Mouse (Mus musculus): ENCODE data around the gene Srsf2. TPM values are rescaled to one million over a fixed set of nuclear protein-coding genes. Genes with fewer than 3 reads are reported as not detected.

Srsf2 gene
- polyA plus RNA-seq, 1 experiment from 2014 or later = 663 TPM

DNA sequence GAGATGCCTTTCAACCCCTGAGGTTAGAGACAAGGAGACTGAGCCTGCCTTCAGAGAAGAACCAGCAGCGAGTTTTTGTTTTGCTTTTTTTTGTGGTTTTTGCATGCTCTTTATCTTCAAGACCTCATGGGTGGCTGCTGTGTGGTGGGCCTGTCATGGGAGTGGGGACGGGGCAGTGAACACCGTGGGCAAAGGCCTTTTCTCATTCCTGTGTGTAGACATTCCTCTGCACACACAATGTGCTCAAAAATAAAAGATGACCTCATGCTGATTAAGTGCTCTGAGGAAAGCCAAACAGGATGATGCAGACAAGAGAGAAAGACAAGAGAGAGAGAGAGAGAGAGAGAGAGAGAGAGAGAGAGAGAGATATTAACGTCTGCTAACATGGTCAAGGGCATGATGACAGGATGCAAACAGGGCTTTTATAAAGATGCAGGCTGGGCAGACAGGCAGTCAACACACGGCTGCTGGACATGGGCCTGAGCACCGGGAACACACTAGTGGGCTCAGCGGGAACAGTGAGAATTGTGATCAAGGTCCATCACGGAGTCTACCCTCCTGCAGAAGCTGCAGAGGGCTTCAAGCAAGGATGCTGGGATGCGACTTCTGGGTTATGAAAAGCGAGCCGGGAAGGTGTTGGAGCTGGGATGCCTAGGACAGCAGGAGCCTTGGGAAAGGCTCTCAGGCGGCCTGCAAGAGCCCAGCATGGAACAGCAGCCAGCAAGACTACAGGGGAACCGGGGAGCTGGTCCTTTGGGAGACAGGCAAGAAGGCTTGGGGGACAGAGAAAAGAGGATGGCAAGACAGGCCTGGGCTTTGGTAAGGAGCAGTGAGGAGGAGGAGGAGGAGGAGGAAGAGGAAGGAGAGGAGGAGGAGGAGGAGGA lies 31.6 kb downstream of the Srsf2 start:
- 69% methylated on average over 13 of the region's 13 CpGs for WGBS
- Histone ChIP-seq H3K27ac (replicated peaks; ENCODE audit: low read depth, low read length) (no peak overlapping the region), H3K4me2 (ENCODE audit: low read depth, low read length) (no peak overlapping the region), H3K4me3 (ENCODE audit: low read depth, low read length) (no peak overlapping the region), H3K4me1 (ENCODE audit: control insufficient read depth, insufficient read depth, low read length) (peaks cover 4% of the 10 kb centered on the region; the same call in 1 of the 2 replicates), H3K27me3 (replicated peaks; ENCODE audit: control insufficient read depth, insufficient read depth, low read length) (no peaks in the 10 kb centered on the region), H3K9ac (ENCODE audit: low read depth, low read length) (no peak overlapping the region), H3K36me3 (ENCODE audit: control insufficient read depth, insufficient read depth, low read length) (no peaks in the 10 kb centered on the region), H3K9me3 (ENCODE audit: control insufficient read depth, low read length) (no peaks in the 10 kb centered on the region)
- ATAC-seq (ENCODE audit: low read depth) = no peak
- no peak for DNase-seq (ENCODE audit: low spot score)

DNA sequence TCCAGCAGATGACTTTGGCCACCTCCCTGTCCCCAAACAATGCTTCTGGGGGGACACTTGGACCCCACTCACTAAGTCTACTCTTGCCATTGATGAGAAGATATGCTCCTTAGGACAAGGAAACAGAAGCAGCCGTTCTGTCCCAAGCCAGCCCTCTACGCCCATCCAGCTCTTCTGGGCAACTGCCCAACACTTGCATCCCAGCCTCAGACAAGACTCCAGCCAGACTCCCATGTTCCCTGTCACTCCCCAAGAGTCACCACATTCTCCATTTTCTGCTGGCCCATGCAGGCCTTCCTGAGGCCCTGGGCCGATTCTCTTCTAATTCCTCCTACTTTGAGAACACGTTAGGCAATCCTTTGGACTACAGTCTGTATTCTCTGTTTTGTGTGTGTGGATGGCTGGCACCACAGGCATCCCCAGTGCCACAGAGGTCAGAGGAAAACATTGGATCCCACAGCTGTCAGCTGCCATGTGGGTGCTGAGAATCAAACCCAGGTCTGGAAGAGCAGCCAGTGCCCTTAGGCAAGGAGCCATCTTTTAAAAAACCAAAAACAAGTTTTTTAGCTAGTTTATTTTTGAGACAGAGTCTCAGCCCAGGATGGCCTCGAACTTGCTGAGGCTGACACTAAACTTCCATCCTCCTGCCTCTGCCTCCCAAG lies 32.8 kb downstream of the Srsf2 start:
- ATAC-seq (ENCODE audit: low read depth) (no peak), DNase-seq (ENCODE audit: low spot score) (no peak)
- H3K27me3 ChIP-seq (replicated peaks; ENCODE audit: control insufficient read depth, insufficient read depth, low read length) = no peaks in the 10 kb centered on the region
- WGBS = 84% methylated on average over 5 of the region's 5 CpGs
- no peak overlapping the region for H3K4me2 ChIP-seq (ENCODE audit: low read depth, low read length)
- H3K4me3 ChIP-seq (ENCODE audit: low read depth, low read length) = no peak overlapping the region
- H3K27ac ChIP-seq (replicated peaks; ENCODE audit: low read depth, low read length) = no peak overlapping the region
- peaks cover 13% of the 10 kb centered on the region for H3K4me1 ChIP-seq (ENCODE audit: control insufficient read depth, insufficient read depth, low read length)
- H3K9ac ChIP-seq (ENCODE audit: low read depth, low read length) = no peak overlapping the region
- no peaks in the 10 kb centered on the region for H3K36me3 ChIP-seq (ENCODE audit: control insufficient read depth, insufficient read depth, low read length)
- H3K9me3 ChIP-seq (ENCODE audit: control insufficient read depth, low read length) = no peaks in the 10 kb centered on the region

DNA sequence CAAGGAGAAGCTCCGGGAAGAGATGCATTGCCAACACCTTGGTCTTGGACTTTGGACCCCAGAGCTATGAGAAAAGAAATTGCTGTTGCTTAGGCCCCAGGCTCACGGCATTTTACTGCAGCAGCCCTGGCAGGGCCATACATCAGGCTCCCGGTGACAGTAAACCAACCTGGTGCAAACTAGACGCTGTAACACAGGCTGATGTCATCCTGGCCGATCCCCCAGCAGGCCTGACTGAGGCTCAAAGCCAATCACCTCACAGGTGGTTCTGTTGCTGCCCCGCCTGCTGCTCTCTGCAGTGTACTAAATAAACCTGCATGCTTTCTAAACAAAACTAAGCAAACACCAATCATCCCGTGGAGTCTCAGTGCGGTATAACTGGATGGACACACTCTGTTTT lies 34.2 kb downstream of the Srsf2 start:
- DNase-seq (ENCODE audit: low spot score) (no peak), ATAC-seq (ENCODE audit: low read depth) (no peak)
- Histone ChIP-seq H3K27ac (replicated peaks; ENCODE audit: low read depth, low read length) (peak overlapping the region; percentile 39), H3K9ac (ENCODE audit: low read depth, low read length) (no peak overlapping the region), H3K4me1 (ENCODE audit: control insufficient read depth, insufficient read depth, low read length) (peaks cover 26% of the 10 kb centered on the region), H3K27me3 (replicated peaks; ENCODE audit: control insufficient read depth, insufficient read depth, low read length) (no peaks in the 10 kb centered on the region), H3K9me3 (ENCODE audit: control insufficient read depth, low read length) (no peaks in the 10 kb centered on the region), H3K4me2 (ENCODE audit: low read depth, low read length) (no peak overlapping the region), H3K4me3 (ENCODE audit: low read depth, low read length) (no peak overlapping the region), H3K36me3 (ENCODE audit: control insufficient read depth, insufficient read depth, low read length) (no peaks in the 10 kb centered on the region)
- WGBS = 57% methylated on average over 8 of the region's 8 CpGs

DNA sequence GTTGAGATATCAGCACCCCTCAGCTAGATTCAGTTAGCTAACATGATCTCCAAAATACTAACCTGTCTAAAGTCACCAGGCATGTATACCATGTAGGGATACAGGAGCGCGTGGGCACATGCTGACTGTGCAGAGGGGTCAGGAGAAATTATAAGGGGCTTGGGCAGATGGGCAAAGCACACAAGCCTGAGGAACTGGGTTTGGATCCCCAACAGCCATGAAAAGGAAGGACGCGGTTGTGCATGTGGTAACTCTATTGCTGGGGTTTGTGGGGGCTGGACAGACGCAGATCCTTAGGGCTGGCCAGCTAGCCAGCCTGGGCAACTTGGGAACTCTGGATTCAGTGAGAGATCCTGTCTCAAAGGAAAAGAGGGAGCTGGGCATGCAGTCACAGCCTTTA lies 35.3 kb downstream of the Srsf2 start:
- no peak overlapping the region for H3K4me2 ChIP-seq (ENCODE audit: low read depth, low read length)
- H3K27ac ChIP-seq (replicated peaks; ENCODE audit: low read depth, low read length) = no peak overlapping the region
- no peak overlapping the region for H3K9ac ChIP-seq (ENCODE audit: low read depth, low read length)
- WGBS = 93% methylated on average over 5 of the region's 5 CpGs
- DNase-seq (ENCODE audit: low spot score) = no peak
- no peaks in the 10 kb centered on the region for H3K9me3 ChIP-seq (ENCODE audit: control insufficient read depth, low read length)
- H3K4me3 ChIP-seq (ENCODE audit: low read depth, low read length) = no peak overlapping the region
- no peak for ATAC-seq (ENCODE audit: low read depth)
- H3K4me1 ChIP-seq (ENCODE audit: control insufficient read depth, insufficient read depth, low read length) = peaks cover 38% of the 10 kb centered on the region
- no peaks in the 10 kb centered on the region for H3K27me3 ChIP-seq (replicated peaks; ENCODE audit: control insufficient read depth, insufficient read depth, low read length)
- no peaks in the 10 kb centered on the region for H3K36me3 ChIP-seq (ENCODE audit: control insufficient read depth, insufficient read depth, low read length)

DNA sequence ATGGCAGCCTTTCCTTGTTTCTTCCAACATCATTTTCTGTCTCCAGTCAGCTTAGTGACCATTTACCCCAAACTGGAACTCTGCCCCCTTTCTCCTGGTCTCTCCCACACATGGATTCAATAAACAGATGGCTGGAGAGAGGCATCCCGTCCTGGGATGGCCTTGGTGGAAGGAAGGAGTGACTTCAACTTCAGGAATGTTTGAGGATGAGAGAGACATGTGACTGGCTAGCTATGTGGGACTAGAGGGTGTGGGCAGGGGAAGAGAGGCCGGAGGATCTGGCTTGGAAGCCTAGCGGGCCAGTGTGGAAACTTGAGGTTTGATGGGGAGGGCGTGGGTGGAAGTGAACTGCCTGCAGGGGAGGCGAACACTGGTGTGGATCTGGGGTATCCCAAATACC lies 36.1 kb downstream of the Srsf2 start:
- H3K9ac ChIP-seq (ENCODE audit: low read depth, low read length) = no peak overlapping the region
- ATAC-seq (ENCODE audit: low read depth) (no peak), DNase-seq (ENCODE audit: low spot score) (peak; percentile 12)
- no peaks in the 10 kb centered on the region for H3K9me3 ChIP-seq (ENCODE audit: control insufficient read depth, low read length)
- 67% methylated on average over 5 of the region's 5 CpGs for WGBS
- no peak overlapping the region for H3K4me2 ChIP-seq (ENCODE audit: low read depth, low read length)
- no peak overlapping the region for H3K4me3 ChIP-seq (ENCODE audit: low read depth, low read length)
- no peaks in the 10 kb centered on the region for H3K27me3 ChIP-seq (replicated peaks; ENCODE audit: control insufficient read depth, insufficient read depth, low read length)
- H3K27ac ChIP-seq (replicated peaks; ENCODE audit: low read depth, low read length) = no peak overlapping the region
- peaks cover 44% of the 10 kb centered on the region for H3K4me1 ChIP-seq (ENCODE audit: control insufficient read depth, insufficient read depth, low read length)
- no peaks in the 10 kb centered on the region for H3K36me3 ChIP-seq (ENCODE audit: control insufficient read depth, insufficient read depth, low read length)

DNA sequence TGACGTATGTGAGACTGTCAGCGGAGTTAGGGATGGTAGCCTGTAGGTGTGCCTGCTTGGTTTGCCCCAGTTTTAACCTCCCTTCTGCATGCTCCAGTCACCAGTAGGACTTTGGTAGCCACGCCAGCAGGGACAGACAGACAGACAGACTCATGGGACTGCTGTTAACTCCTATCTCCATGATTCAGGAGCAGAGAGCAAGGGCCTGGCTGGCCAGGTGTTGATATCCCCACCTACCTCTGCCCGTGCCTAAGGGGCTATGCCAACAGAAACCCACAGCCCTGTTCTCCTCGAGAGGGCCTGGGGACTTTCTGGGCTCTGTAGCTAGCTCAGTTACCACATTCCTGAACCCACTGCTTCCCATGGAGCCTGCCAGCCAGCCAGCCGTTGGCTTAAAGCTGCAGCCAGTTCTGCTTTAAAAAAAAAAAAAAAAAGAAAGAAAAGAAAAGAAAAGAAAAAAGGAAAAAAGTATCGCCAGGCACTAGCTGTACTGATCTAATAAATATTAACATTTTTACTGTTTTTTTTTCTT lies 37.9 kb downstream of the Srsf2 start:
- H3K4me2 ChIP-seq (ENCODE audit: low read depth, low read length) = peak overlapping the region; percentile 38
- WGBS = 15% methylated on average over 6 of the region's 7 CpGs
- ATAC-seq (ENCODE audit: low read depth) = no peak
- H3K4me3 ChIP-seq (ENCODE audit: low read depth, low read length) = no peak overlapping the region
- H3K9me3 ChIP-seq (ENCODE audit: control insufficient read depth, low read length) = no peaks in the 10 kb centered on the region
- H3K9ac ChIP-seq (ENCODE audit: low read depth, low read length) = peak overlapping the region; percentile 53; the same call in 1 of the 2 replicates
- H3K27me3 ChIP-seq (replicated peaks; ENCODE audit: control insufficient read depth, insufficient read depth, low read length) = no peaks in the 10 kb centered on the region
- no peaks in the 10 kb centered on the region for H3K36me3 ChIP-seq (ENCODE audit: control insufficient read depth, insufficient read depth, low read length)
- H3K4me1 ChIP-seq (ENCODE audit: control insufficient read depth, insufficient read depth, low read length) = peaks cover 52% of the 10 kb centered on the region
- H3K27ac ChIP-seq (replicated peaks; ENCODE audit: low read depth, low read length) = peak overlapping the region; percentile 94
- peak; percentile 82 for DNase-seq (ENCODE audit: low spot score)

DNA sequence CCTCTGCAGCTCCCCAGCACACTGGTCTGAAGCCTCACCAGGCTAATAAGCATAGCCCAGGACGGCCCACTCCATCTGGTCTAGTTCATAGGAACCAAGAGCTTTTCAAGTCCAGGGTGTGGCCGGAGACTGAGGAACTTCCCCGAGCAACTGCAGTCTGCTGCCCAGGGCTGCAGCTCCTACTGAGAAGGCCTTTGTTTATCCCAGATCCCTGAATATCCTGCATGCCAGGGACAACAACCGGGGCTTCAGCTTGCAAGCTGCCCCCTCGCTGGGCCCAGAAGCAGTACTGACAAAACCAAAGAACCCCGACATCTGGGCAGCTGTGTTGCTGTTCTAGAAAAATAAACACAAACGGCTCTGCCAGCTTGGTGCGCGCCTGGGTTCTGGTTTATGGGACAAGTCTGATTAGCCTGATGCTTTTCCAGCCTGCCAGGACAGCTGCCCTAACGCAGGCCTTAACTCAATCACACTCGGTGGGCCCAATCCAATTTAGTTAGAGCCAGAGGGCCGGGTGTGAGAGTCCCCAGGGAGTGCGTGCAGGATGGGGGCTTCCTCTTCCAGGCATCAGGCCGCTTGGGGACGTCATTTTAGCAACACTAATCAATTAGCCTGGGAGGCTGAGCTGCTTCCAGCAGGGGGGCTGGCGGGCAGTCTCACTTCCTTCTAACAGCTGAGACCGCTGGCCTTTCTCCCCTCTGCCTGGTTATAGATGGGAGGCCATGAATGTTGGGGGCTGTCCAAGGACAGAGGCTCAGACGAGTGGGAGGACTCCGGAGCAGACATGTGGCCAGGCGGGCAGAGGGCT lies 38.6 kb downstream of the Srsf2 start:
- H3K27me3 ChIP-seq (replicated peaks; ENCODE audit: control insufficient read depth, insufficient read depth, low read length) = no peaks in the 10 kb centered on the region
- H3K4me1 ChIP-seq (ENCODE audit: control insufficient read depth, insufficient read depth, low read length) = peaks cover 52% of the 10 kb centered on the region
- H3K36me3 ChIP-seq (ENCODE audit: control insufficient read depth, insufficient read depth, low read length) = no peaks in the 10 kb centered on the region
- no peaks in the 10 kb centered on the region for H3K9me3 ChIP-seq (ENCODE audit: control insufficient read depth, low read length)
- WGBS = 9% methylated on average over 20 of the region's 20 CpGs
- DNase-seq (ENCODE audit: low spot score) (peak; percentile 90), ATAC-seq (ENCODE audit: low read depth) (peak; percentile 41; the same call in 1 of the 2 replicates)
- no peak overlapping the region for H3K4me3 ChIP-seq (ENCODE audit: low read depth, low read length)
- H3K4me2 ChIP-seq (ENCODE audit: low read depth, low read length) = peak overlapping the region; percentile 38
- peak overlapping the region; percentile 94 for H3K27ac ChIP-seq (replicated peaks; ENCODE audit: low read depth, low read length)
- peak overlapping the region; percentile 53 for H3K9ac ChIP-seq (ENCODE audit: low read depth, low read length)

DNA sequence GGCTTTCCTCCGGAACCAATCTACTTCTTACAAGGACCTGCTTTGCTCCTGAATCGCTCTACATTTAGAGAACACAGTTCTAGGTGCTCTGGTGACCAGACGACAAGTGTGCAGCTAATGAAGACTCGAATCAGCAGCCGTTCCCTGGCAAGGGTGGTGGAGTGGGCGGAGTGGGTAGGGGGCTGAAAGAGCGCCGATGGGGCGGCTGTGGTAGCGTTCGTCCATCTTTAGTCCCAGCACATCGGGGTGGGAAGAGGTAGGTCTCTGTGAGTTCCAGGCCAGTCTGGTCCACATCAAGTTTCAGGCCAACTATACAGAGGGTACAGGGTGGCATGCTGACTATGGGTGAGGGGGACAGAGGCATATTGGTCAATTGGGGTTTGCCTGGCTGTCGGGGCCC lies 39.3 kb downstream of the Srsf2 start:
- H3K4me3 ChIP-seq (ENCODE audit: low read depth, low read length) = no peak overlapping the region
- H3K36me3 ChIP-seq (ENCODE audit: control insufficient read depth, insufficient read depth, low read length) = no peaks in the 10 kb centered on the region
- DNase-seq (ENCODE audit: low spot score) = no peak
- 72% methylated on average over 13 of the region's 13 CpGs for WGBS
- H3K9me3 ChIP-seq (ENCODE audit: control insufficient read depth, low read length) = no peaks in the 10 kb centered on the region
- peak overlapping the region; percentile 53 for H3K9ac ChIP-seq (ENCODE audit: low read depth, low read length)
- no peak for ATAC-seq (ENCODE audit: low read depth)
- peak overlapping the region; percentile 38 for H3K4me2 ChIP-seq (ENCODE audit: low read depth, low read length)
- H3K27me3 ChIP-seq (replicated peaks; ENCODE audit: control insufficient read depth, insufficient read depth, low read length) = no peaks in the 10 kb centered on the region
- peak overlapping the region; percentile 94 for H3K27ac ChIP-seq (replicated peaks; ENCODE audit: low read depth, low read length)
- H3K4me1 ChIP-seq (ENCODE audit: control insufficient read depth, insufficient read depth, low read length) = peaks cover 49% of the 10 kb centered on the region
